Mouse (Mus musculus) myocyte (in vitro differentiated cells): ENCODE measurements at regions not wholly inside any gene's neighbourhood (a gene's known extent, or its start where the extent isn't known, plus 50 kb on each side); places are given as distances from the start of the nearest gene placed in this dataset.

ENCODE experiments used
- H3K27me3 ChIP-seq: one replicate; pipeline ENCODE4 v1.6.1; 2011; ENCODE audit not compliant: control insufficient read depth, insufficient read depth, insufficient read length
- H3K36me3 ChIP-seq: one replicate; pipeline ENCODE4 v1.6.1; 2011; ENCODE audit not compliant: control insufficient read depth, insufficient read depth
- H3K4me2 ChIP-seq: one replicate; pipeline ENCODE4 v1.6.1; 2011; ENCODE audit warnings: low read depth, control low read depth
- H3K4me3 ChIP-seq: one replicate; pipeline ENCODE4 v1.5.1; 2011; ENCODE audit warnings: mild to moderate bottlenecking, control low read depth, moderate library complexity
- H3K79me2 ChIP-seq: one replicate; pipeline ENCODE4 v1.6.1; 2011; ENCODE audit not compliant: control insufficient read depth, insufficient read depth
- H3ac ChIP-seq: one replicate; pipeline ENCODE4 v1.6.1; 2011; ENCODE audit not compliant: control insufficient read depth, insufficient read length
- CEBPB ChIP-seq: IDR thresholded peaks from 2 replicates; pipeline ENCODE4 v1.6.1; 2011; ENCODE audit warnings: mild to moderate bottlenecking, moderate library complexity; ENCODE audit not compliant: poor library complexity, insufficient read depth, severe bottlenecking
- E2F4 ChIP-seq: IDR thresholded peaks from one replicate; pipeline ENCODE4 v1.6.1; 2011; ENCODE audit warnings: mild to moderate bottlenecking, control low read depth, moderate library complexity; ENCODE audit not compliant: insufficient read depth
- MAX ChIP-seq: IDR thresholded peaks from one replicate; pipeline ENCODE4 v1.6.1; 2011; ENCODE audit warnings: low read depth, mild to moderate bottlenecking, control low read depth
- MYOD1 ChIP-seq, 3 experiments: IDR thresholded peaks; one replicate each; pipeline ENCODE4 v1.6.1; 2011; ENCODE audit warnings: control low read depth in 2 of 3, low read depth in 2 of 3, mild to moderate bottlenecking in 2 of 3, moderate library complexity in 1 of 3; ENCODE audit not compliant: insufficient read length in 2 of 3, control insufficient read depth in 1 of 3
- MYOG ChIP-seq, 3 experiments: IDR thresholded peaks; one replicate each; pipeline ENCODE4 v1.6.1; 2011; ENCODE audit warnings: control low read depth in 2 of 3, low read depth in 2 of 3, mild to moderate bottlenecking in 2 of 3; ENCODE audit not compliant: insufficient read length in 2 of 3, control insufficient read depth in 1 of 3, insufficient read depth in 1 of 3
- POLR2A ChIP-seq: IDR thresholded peaks from one replicate; pipeline ENCODE4 v1.6.1; 2011; ENCODE audit warnings: low read depth, mild to moderate bottlenecking, control low read depth, moderate library complexity; ENCODE audit not compliant: insufficient read length
- POLR2AphosphoS2 ChIP-seq: IDR thresholded peaks from one replicate; pipeline ENCODE4 v1.6.1; 2011; ENCODE audit warnings: low read depth, control low read depth; ENCODE audit not compliant: insufficient read length
- REST ChIP-seq: IDR thresholded peaks from one replicate; pipeline ENCODE4 v1.6.1; 2011; ENCODE audit warnings: mild to moderate bottlenecking, control low read depth, moderate library complexity; ENCODE audit not compliant: insufficient read depth, insufficient read length
- SRF ChIP-seq: IDR thresholded peaks from one replicate; pipeline ENCODE4 v1.6.1; 2011; ENCODE audit warnings: low read depth; ENCODE audit not compliant: control insufficient read depth, insufficient read length
- TCF12 ChIP-seq: IDR thresholded peaks from one replicate; pipeline ENCODE4 v1.6.1; 2011; ENCODE audit warnings: mild to moderate bottlenecking, control low read depth; ENCODE audit not compliant: poor library complexity, insufficient read depth, severe bottlenecking
- TCF3 ChIP-seq: IDR thresholded peaks from one replicate; pipeline ENCODE4 v1.6.1; 2011; ENCODE audit warnings: low read depth, control low read depth; ENCODE audit not compliant: insufficient read length
- USF1 ChIP-seq: IDR thresholded peaks from one replicate; pipeline ENCODE4 v1.6.1; 2011; ENCODE audit warnings: low read depth, mild to moderate bottlenecking, control low read depth, moderate library complexity

DNA sequence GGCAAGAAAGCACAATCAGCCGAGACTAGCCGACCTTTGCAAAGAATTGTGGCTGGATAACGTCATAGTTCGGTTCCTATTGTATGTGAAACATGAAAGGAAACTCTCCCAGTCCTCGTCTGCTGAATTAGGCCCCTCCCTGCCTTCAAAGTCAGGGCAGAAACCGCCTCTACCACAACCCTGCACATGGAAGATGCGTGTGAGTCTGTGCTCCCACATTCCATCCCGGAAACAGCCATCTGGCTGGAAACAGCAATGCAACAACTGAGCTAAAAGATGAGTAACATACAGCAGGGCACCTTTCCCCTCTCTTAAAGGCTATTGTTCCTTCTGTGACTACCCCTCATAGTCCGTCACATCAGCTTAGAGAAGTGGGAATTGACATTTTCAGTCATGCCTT lies 422.1 kb upstream of the Prickle1 start:
- H3K4me3 ChIP-seq: no peak overlapping the region
- no peaks in the 10 kb centered on the region for H3K27me3 ChIP-seq
- TF ChIP-seq E2F4 (no peak), MYOD1 (IDR thresholded peaks at IDR 0.05; ENCODE audit: control insufficient read depth in 1 of 3, insufficient read length in 2 of 3, low read depth in 2 of 3) (no peak), SRF (no peak), TCF3 (no peak), MYOG (IDR thresholded peaks at IDR 0.05; ENCODE audit: control insufficient read depth in 1 of 3, insufficient read depth in 1 of 3, insufficient read length in 2 of 3, low read depth in 2 of 3) (no peak), USF1 (no peak), POLR2A (no peak), MAX (no peak), TCF12 (no peak), POLR2AphosphoS2 (no peak), REST (no peak), CEBPB (no peak)
- no peaks in the 10 kb centered on the region for H3K36me3 ChIP-seq
- peak overlapping the region; percentile 20 for H3K4me2 ChIP-seq
- no peaks in the 10 kb centered on the region for H3K79me2 ChIP-seq
- no peak overlapping the region for H3ac ChIP-seq

DNA sequence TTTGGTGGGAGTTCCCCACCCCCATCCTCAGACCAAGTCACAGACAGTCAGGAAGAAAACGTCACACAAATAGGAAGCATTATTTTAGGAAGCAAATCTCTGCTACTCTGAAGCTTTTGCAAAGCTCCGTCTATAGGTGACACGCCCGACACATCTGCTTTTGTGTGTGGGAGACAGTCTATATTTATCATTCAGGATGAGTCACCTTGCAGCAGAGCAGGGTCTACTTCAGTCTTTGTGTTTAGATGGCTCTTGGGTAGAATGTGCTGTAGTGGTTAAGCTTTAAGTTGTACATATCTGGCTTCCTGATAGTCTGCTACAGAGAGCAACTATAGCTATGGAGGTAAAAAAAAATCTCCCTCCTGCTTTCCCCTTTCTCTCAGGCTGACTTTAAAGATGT lies 415.8 kb upstream of the Prickle1 start:
- H3K4me3 ChIP-seq: no peak overlapping the region
- TF ChIP-seq MYOD1 (IDR thresholded peaks at IDR 0.05; ENCODE audit: control insufficient read depth in 1 of 3, insufficient read length in 2 of 3, low read depth in 2 of 3) (peak in 1 of 3 experiments; percentile 13), POLR2AphosphoS2 (no peak)
- no peaks in the 10 kb centered on the region for H3K27me3 ChIP-seq
- H3K79me2 ChIP-seq: no peaks in the 10 kb centered on the region
- H3ac ChIP-seq: no peak overlapping the region
- no peaks in the 10 kb centered on the region for H3K36me3 ChIP-seq
- H3K4me2 ChIP-seq: peak overlapping the region; percentile 47

DNA sequence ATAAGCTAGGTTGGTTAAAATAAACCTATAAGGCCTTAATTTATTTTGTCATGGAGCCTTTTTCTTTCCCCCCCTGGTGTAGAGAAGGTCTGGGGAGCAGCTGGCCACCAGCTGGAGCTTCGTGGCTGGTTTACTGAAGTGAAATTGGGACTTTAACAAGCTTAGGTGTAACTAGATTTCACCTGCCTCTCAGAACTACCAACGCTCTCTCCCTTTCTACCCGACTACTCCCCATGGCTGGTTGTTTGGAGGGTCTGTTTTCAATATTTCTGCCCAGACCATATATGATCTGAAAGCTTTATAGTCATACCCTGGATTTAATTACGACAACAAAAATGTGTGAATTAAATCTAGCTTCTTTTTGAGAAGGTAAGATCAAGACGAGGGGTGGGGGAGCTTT lies 410.4 kb upstream of the Prickle1 start:
- no peak overlapping the region for H3K4me3 ChIP-seq
- TF ChIP-seq TCF3 (no peak), MYOG (IDR thresholded peaks at IDR 0.05; ENCODE audit: control insufficient read depth in 1 of 3, insufficient read depth in 1 of 3, insufficient read length in 2 of 3, low read depth in 2 of 3) (no peak), POLR2AphosphoS2 (no peak)
- H3K36me3 ChIP-seq: no peaks in the 10 kb centered on the region
- H3ac ChIP-seq: no peak overlapping the region
- no peaks in the 10 kb centered on the region for H3K79me2 ChIP-seq
- no peaks in the 10 kb centered on the region for H3K27me3 ChIP-seq
- H3K4me2 ChIP-seq: no peak overlapping the region

DNA sequence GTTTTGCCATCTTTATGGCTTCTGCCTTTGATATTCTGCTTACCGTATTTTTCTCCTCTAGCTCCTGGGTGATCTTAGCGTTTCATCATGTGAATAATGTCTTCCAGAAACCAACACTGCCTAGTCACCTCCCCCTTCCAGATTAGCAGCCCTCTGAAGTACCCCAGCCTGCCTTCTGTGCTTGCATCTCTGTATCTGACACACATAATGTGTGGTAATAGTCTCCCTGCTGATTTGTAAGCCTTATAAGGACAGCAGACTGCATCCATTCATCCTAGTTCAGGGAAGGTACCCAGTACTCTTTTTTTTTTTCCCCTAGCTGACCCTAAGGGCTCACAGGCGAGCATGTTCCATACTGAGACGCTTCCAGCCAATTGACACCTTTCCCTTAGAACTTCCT lies 409.2 kb upstream of the Prickle1 start:
- Histone ChIP-seq H3K4me2 (no peak overlapping the region), H3K4me3 (no peak overlapping the region), H3K36me3 (no peaks in the 10 kb centered on the region), H3ac (no peak overlapping the region), H3K79me2 (no peaks in the 10 kb centered on the region), H3K27me3 (no peaks in the 10 kb centered on the region)
- TF ChIP-seq USF1 (no peak), POLR2A (no peak), CEBPB (no peak), REST (no peak), SRF (no peak), POLR2AphosphoS2 (no peak), E2F4 (no peak), MYOD1 (IDR thresholded peaks at IDR 0.05; ENCODE audit: control insufficient read depth in 1 of 3, insufficient read length in 2 of 3, low read depth in 2 of 3) (no peak), TCF12 (no peak), MAX (no peak), TCF3 (no peak), MYOG (IDR thresholded peaks at IDR 0.05; ENCODE audit: control insufficient read depth in 1 of 3, insufficient read depth in 1 of 3, insufficient read length in 2 of 3, low read depth in 2 of 3) (no peak)

DNA sequence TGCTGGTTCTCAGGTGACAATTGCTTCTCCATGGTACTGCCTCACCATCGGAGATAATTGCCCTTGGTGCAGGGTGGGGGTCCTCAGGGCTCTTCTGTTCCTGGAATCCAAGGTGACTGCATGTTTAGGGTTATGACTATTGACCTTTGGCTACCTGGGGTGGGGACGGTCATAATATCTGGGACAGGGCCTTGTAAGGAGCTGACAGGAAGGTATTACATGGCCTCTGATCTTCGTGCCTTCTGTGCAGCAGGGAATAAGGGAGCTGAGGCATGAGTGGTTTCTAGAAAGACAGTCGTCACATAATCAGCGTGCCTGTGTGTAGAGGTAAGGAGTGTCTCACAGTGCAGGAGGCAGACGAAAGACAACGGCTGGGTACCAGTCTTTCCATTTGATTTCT lies 407.5 kb upstream of the Prickle1 start:
- TF ChIP-seq USF1 (no peak), MYOD1 (IDR thresholded peaks at IDR 0.05; ENCODE audit: control insufficient read depth in 1 of 3, insufficient read length in 2 of 3, low read depth in 2 of 3) (no peak), REST (no peak), CEBPB (no peak), POLR2AphosphoS2 (no peak), MAX (no peak), POLR2A (no peak)
- Histone ChIP-seq H3ac (no peak overlapping the region), H3K4me2 (no peak overlapping the region), H3K27me3 (no peaks in the 10 kb centered on the region), H3K4me3 (no peak overlapping the region), H3K36me3 (no peaks in the 10 kb centered on the region), H3K79me2 (no peaks in the 10 kb centered on the region)
